Mouse (Mus musculus) megakaryocyte, embryonic 14.5 days (primary cell): ENCODE measurements around the gene Olfr287.

Source experiments
- FLI1 ChIP-seq: IDR thresholded peaks from 2 replicates; pipeline ENCODE4 v1.6.1; 2012; ENCODE audit warnings: low read length, inconsistent platforms, mixed read lengths
- GATA1 ChIP-seq: IDR thresholded peaks from 3 replicates; pipeline ENCODE4 v1.6.1; 2012; ENCODE audit warnings: mixed read lengths, low read length, inconsistent platforms, borderline replicate concordance

GRCm38 (mm10) chr15:98157253-98157652 lies 63.6 kb downstream of the Olfr287 start:
- no peak for TF ChIP-seq GATA1
- TF ChIP-seq FLI1: no peak
